Mouse (Mus musculus) retina, postnatal 1 day (tissue): ENCODE data around the gene Dpep2nb.
"Not testable (repeated sequence)": the region's sequence is repeated elsewhere in the genome, so short reads cannot be mapped to it uniquely, and the experiment has no call there.

Experiments
- DNase-seq: peaks from one replicate; pipeline ENCODE4 v3.0.0-alpha.2; 2012

The Dpep2nb gene

GRCm38 (mm10) chr8:106005875-106006274 lies at the start of gene Dpep2nb:
Gene Dpep2nb, minus strand, starts transcription at chr8:106005975.
- DNase-seq: no peak

- DNase-seq: no peak
Measured at GRCm38 (mm10) chr8:106055038-106055437, 49.3 kb upstream of the Dpep2nb start.

GRCm38 (mm10) chr8:106054190-106054811 lies 48.5 kb upstream of the Dpep2nb start:
- no peak for DNase-seq

GRCm38 (mm10) chr8:106052510-106053089 lies 46.8 kb upstream of the Dpep2nb start:
- DNase-seq: peak; percentile 28

- no peak for DNase-seq
Measured at GRCm38 (mm10) chr8:106051068-106051467, 45.3 kb upstream of the Dpep2nb start.

- DNase-seq: no peak
Measured at GRCm38 (mm10) chr8:106049840-106050239, 44.1 kb upstream of the Dpep2nb start.

GRCm38 (mm10) chr8:106047854-106048630 lies 42.3 kb upstream of the Dpep2nb start:
- no peak for DNase-seq

GRCm38 (mm10) chr8:106046872-106047559 lies 41.2 kb upstream of the Dpep2nb start:
- no peak for DNase-seq

- DNase-seq: peak; percentile 25
Measured at GRCm38 (mm10) chr8:106044151-106044550, 38.4 kb upstream of the Dpep2nb start.

- no peak for DNase-seq
Measured at GRCm38 (mm10) chr8:106043055-106043454, 37.3 kb upstream of the Dpep2nb start.

GRCm38 (mm10) chr8:106040218-106040617 lies 34.4 kb upstream of the Dpep2nb start:
- DNase-seq: no peak

GRCm38 (mm10) chr8:106039605-106040004 lies 33.8 kb upstream of the Dpep2nb start:
- no peak for DNase-seq

GRCm38 (mm10) chr8:106038721-106039120 lies 32.9 kb upstream of the Dpep2nb start:
- no peak for DNase-seq

- DNase-seq: peak; percentile 83
Measured at GRCm38 (mm10) chr8:106022483-106022882, 16.7 kb upstream of the Dpep2nb start.

- no peak for DNase-seq
Measured at GRCm38 (mm10) chr8:106018039-106018438, 12.3 kb upstream of the Dpep2nb start.

GRCm38 (mm10) chr8:106017130-106017529 lies 11.4 kb upstream of the Dpep2nb start:
- no peak for DNase-seq

GRCm38 (mm10) chr8:106016284-106016683 lies 10.5 kb upstream of the Dpep2nb start:
- DNase-seq: no peak

- DNase-seq: not testable (repeated sequence)
Measured at GRCm38 (mm10) chr8:106012203-106012602, 6.4 kb upstream of the Dpep2nb start.

GRCm38 (mm10) chr8:106011643-106011986 lies 5.8 kb upstream of the Dpep2nb start, which contains the start of gene Ddx28:
Gene Ddx28, minus strand, starts transcription at chr8:106011882.
- DNase-seq: no peak

GRCm38 (mm10) chr8:106010748-106011642 lies 5.2 kb upstream of the Dpep2nb start:
- peak; percentile 97 for DNase-seq

GRCm38 (mm10) chr8:106007891-106008290 lies 2.1 kb upstream of the Dpep2nb start:
- DNase-seq: not testable (repeated sequence)

GRCm38 (mm10) chr8:106007135-106007534 lies 1.4 kb upstream of the Dpep2nb start:
- no peak for DNase-seq
